Mouse (Mus musculus) gastrocnemius, postnatal 14 days (tissue): ENCODE measurements around the gene Mapk1. TPM values are rescaled to one million over a fixed set of nuclear protein-coding genes. Genes with fewer than 3 reads are reported as not detected.

ENCODE experiments used
- DNase-seq: peaks from one replicate; pipeline ENCODE4 v3.0.0; 2021; ENCODE audit warnings: mixed read lengths
- intact Hi-C: fragments of 180-260 bp; cut with DNase I; formaldehyde crosslinking; loops from one replicate; pipeline ENCODE4 v1.15.1; 2025; ENCODE audit warnings: low total_unique reads
- total RNA-seq, 2 experiments: library from RNA; stranded (reverse); gene quantifications; 2 replicates each; pipeline ENCODE4 v1.2.3; 2021

Gene Mapk1
- total RNA-seq, 2 experiments from 2014 or later: 88.8 to 94.5 TPM

DNA sequence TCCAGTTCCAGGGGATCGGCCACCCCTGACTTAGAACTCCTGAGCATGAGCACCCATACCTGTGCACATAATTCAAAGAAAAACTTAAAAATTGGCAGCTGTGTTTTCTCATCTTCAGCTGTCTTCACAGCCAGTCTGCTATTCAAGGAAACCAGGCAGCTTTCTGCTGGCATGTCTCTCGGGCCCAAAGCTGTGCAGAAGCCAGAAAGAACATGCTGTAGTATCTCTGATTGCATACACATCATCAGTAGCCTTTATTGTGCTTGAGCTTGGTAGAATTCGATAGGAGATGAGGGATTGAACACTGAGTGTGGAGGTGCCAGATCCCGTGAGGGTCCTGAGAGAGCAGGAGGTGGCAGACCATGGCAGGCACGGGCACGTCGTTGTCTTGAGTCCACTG, 89.8 kb downstream of the Mapk1 start:
- DNase-seq: no peak
- intact Hi-C loops: no loop called here

DNA sequence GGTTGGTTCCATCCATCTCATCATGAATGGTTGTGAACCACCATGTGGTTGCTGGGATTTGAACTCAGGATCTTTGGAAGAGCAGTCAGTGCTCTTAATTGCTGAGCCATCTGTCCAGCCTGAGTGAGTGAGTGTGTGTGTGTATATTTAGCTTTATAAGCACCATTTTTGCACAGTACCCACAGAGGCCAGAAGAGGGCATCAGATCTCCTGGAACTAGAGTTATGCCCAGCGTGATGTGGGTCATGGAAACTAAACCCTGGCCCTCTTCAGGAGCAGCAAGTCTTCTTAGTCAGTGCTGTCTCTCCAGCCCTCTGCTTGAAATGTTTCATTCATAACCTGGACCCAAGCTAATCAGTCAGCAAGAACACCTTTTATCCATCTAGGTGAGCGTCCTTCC, 93.1 kb downstream of the Mapk1 start:
- DNase-seq: no peak
- intact Hi-C loops: no loop called here

DNA sequence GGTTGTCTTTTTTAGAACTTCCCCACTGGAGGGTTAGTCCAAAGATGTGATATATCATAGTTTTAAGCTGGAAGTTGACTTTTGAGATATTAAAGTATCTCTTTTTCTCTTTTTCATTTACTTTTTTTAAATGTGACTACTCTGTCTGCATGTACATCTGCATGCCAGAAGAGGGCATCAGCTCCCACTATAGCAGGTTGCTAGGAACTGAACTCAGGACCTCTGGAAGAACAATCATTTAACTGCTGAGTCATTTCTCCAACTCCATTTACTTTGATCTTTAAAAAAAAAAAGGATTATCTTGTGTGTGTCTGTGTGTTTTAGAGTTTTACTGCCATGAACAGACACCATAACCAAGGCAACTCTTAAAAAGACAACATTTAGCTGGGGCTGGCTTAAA, 93.7 kb downstream of the Mapk1 start:
- intact Hi-C loops: no loop called here
- no peak for DNase-seq

DNA sequence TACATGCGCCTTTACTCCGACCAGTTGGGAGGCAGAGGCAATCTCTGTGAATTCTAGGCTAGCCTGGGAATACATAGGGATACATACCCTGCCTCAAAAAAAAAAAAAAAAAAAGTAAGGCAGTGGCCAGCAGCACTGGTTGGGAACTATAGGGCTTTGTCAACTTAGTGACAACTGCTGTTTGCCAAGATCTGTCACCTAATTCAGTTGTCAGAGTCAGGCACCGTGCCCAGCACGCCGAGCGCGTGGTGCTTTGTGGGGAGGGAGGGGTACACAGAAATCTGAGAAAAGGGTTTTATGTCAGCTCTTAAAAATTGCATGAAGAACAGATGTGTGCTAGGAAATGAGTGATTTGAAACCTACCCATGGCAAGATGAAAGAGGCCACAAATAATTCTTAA, 94.9 kb downstream of the Mapk1 start:
- no peak for DNase-seq
- intact Hi-C loops: no loop called here

DNA sequence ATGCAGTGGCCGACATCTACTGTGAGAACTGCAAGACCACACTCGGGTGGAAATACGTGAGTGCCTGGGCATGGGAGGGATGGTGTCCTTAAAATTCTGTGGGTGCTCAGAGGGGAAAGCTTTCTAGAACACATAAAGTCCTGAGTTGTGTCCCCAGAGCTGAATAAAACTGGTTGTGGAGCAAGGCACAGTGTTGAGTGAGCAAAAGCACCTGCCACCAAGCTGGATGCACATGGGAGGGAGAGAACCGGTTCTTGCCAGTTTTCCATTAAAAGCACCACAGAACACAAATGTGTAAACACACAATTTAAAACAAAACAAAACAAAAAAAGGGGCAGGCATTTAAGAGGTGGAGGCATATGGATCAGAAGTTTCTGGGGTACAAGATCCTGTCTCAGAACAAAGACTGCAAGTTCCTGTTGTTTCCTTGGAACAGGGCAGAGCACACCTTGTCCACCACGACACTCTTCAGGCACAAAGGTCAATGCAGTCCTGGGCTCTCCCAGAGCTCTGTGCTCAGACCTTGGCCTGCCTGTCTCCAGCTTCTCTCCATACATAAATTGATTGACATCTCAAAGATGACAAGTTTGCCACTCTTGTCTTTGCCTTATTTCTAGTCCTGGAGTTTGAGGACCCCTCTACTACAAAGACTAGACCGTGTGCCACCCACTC, 99.1 kb downstream of the Mapk1 start:
- no peak for DNase-seq
- intact Hi-C loops: no loop called here

DNA sequence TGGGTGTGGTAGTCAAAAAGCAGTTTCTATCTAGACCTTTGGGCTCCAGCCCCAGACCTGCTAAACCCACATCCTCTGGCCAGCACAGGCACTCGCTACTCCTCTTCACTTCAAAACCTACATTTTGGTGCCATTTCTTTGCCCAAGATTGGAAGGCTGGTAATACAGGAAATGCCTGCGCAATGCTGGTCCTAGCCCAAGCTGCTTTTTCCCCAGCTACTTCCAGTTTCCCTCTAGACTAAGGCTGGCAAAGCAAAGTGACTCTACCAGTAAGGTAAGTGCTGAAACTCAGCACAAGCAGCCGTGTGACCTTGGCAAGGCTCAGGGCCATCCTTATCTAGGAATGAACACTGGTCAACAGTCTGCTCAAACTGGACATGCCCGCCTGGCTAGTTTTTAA, 102.5 kb downstream of the Mapk1 start:
- intact Hi-C loops: no loop called here
- DNase-seq: no peak

DNA sequence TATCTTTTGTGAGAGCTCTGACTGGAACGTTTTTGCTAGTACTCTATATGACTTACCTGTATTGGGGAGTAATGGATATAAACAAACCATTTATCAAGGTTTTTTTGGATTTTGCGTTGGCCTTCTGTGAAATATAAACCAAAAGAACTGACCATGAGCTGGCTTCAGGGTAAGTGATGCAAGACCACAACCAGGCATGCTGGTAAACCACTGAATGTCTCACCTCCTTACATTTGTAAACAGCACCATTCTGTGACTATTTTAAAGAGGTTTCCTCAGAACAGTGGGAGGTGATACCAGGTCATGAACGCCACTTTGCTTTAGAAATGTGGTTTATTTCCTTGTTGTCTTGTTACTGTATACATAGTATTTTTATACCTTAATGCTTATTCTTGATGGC, 103.1 kb downstream of the Mapk1 start:
- intact Hi-C loops: no loop called here
- DNase-seq: no peak

DNA sequence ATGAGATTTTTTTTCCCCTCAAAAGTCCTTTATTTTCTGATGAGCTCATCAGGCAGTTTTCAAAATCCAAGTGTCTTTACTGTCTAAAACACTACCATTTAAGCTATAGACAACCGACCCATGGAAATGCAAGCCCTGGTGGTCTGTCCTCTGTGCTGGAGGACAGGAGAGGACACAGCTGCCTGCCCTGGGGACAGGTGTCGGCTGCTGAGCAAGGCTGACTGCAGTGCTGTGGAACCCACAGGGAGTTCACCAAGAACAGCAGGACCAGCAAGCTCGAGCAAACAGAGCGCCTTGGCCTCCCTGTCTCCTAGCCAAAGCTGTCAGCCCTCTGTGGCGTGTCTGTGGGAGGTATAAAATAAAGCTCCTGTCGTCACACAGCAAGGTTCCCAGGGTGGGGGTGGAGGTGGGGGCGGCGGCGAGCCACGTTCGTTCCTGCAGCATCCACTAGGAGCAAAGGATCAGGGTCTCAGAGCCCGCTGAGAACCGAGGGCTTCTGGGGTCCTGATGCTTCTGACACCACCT, 103.5 kb downstream of the Mapk1 start:
- intact Hi-C loops: no loop called here
- no peak for DNase-seq

DNA sequence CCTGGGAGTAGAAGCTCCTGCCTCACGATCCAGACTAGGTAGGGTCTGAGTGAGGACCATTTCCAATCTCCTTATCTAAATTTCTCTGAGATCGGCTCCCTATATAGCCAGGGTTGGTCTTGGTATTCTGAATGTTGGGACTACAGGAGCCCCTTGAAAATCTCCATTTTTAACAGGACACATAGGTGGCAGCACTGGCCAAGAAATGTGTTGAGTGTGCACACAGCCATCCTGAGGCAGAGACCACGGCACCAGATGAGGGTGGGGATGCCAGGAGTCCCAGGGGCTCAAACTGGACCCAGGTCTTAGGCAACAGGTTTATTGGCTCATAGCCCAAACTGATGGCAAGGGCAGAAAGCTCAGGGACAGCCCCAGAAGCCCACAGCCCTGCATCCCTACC, 105.2 kb downstream of the Mapk1 start:
- intact Hi-C loops: no loop called here
- no peak for DNase-seq

DNA sequence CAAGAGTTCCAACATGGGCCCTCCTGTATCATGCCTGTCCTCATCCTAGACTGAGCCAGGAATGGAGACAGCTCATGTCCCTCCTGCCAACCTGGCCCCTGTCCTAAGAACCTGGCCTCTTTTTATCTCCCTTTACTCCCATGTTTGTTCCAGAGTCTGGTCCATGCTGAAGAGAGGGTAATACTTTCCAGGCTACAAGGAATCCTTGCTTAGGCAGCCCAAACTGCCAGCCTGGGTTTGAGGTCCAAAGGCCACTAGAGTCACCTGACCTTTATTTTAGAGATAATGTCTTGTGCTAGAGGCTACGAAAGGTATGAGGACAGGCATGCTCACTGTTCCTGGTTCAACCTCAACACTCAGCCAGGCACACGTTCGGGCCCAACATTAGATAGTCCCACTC, 113.8 kb downstream of the Mapk1 start:
- no peak for DNase-seq
- intact Hi-C loops: no loop called here

Other genes starting within 250 kb of the Mapk1 start
- gene Spag6l, start 153.9 kb upstream of the Mapk1 start, total RNA-seq: not detected
- gene Igll1, start 119.4 kb upstream of the Mapk1 start, total RNA-seq: not detected
- gene Top3b, start 112.6 kb upstream of the Mapk1 start, total RNA-seq: 10 to 100 TPM; 20.8 to 22.6 TPM
- gene Vpreb1, start 112.5 kb upstream of the Mapk1 start, total RNA-seq: not detected
- 10 to 100 TPM; 14.4 to 14.8 TPM for gene Ppm1f, start 86.9 kb upstream of the Mapk1 start, total RNA-seq
- under 1 TPM; 0.88 to 0.89 TPM for gene Ypel1, start 86.3 kb downstream of the Mapk1 start, total RNA-seq
- gene Ppil2, start 127.9 kb downstream of the Mapk1 start, total RNA-seq: 10 to 100 TPM; 27.7 to 29.2 TPM
- not detected for gene 2610318N02Rik, start 141.8 kb downstream of the Mapk1 start, total RNA-seq
- 1 to 10 TPM; 3.4 to 6.1 TPM for gene Sdf2l1, start 149.0 kb downstream of the Mapk1 start, total RNA-seq
- under 1 TPM; 0.40 to 0.53 TPM for gene Ydjc, start 161.2 kb downstream of the Mapk1 start, total RNA-seq
- under 1 TPM in 1 of 2 experiments, not detected in 1; 0.13 TPM for gene Ccdc116, start 163.8 kb downstream of the Mapk1 start, total RNA-seq
- 100 to 1,000 TPM; 144 TPM for gene Ube2l3, start 219.3 kb downstream of the Mapk1 start, total RNA-seq
- gene Rimbp3, start 225.2 kb downstream of the Mapk1 start, total RNA-seq: under 1 TPM in 1 of 2 experiments, not detected in 1; 0.10 TPM